Mouse (Mus musculus) frontal cortex, postnatal 25 days (tissue): ENCODE results near the gene Fam111a.

Source experiments
- DNase-seq, 2 experiments: peaks; one replicate each; pipeline ENCODE4 v3.0.0; 2022; ENCODE audit warnings: low spot score in 2 of 2

Fam111a gene

GRCm38 (mm10) chr19:12564197-12564596 lies 18.7 kb downstream of the Fam111a start:
- DNase-seq = no peak

- no peak for DNase-seq
Measured at GRCm38 (mm10) chr19:12567011-12567410, 21.5 kb downstream of the Fam111a start.

- DNase-seq = no peak
Measured at GRCm38 (mm10) chr19:12570866-12571265, 25.3 kb downstream of the Fam111a start.

- no peak for DNase-seq
Measured at GRCm38 (mm10) chr19:12571687-12572086, 26.1 kb downstream of the Fam111a start.

GRCm38 (mm10) chr19:12572614-12573265 lies 27.2 kb downstream of the Fam111a start:
- DNase-seq = no peak

GRCm38 (mm10) chr19:12573266-12574011 lies 27.9 kb downstream of the Fam111a start:
- DNase-seq = peak; percentile 38 to 53

GRCm38 (mm10) chr19:12574012-12574407 lies 28.5 kb downstream of the Fam111a start:
- DNase-seq = no peak

- DNase-seq = no peak
Measured at GRCm38 (mm10) chr19:12575107-12575506, 29.6 kb downstream of the Fam111a start.

- no peak for DNase-seq
Measured at GRCm38 (mm10) chr19:12575514-12575913, 30.0 kb downstream of the Fam111a start.

GRCm38 (mm10) chr19:12576639-12577038 lies 31.1 kb downstream of the Fam111a start:
- no peak for DNase-seq

GRCm38 (mm10) chr19:12585310-12585709 lies 39.8 kb downstream of the Fam111a start:
- DNase-seq = no peak

- peak; percentile 48 to 64 for DNase-seq
Measured at GRCm38 (mm10) chr19:12591908-12592307, 46.4 kb downstream of the Fam111a start.

- DNase-seq = no peak
Measured at GRCm38 (mm10) chr19:12595135-12595529, 49.6 kb downstream of the Fam111a start.

- peak; percentile 23 to 26 for DNase-seq
Measured at GRCm38 (mm10) chr19:12595530-12596289, 50.2 kb downstream of the Fam111a start.

- peak in 1 of 2 experiments; percentile 15 for DNase-seq
Measured at GRCm38 (mm10) chr19:12596290-12597072, 50.9 kb downstream of the Fam111a start.

GRCm38 (mm10) chr19:12597073-12597405 lies 51.5 kb downstream of the Fam111a start:
- no peak for DNase-seq

- DNase-seq = no peak
Measured at GRCm38 (mm10) chr19:12598674-12599073, 53.1 kb downstream of the Fam111a start.

- no peak for DNase-seq
Measured at GRCm38 (mm10) chr19:12599674-12600073, 54.1 kb downstream of the Fam111a start, which contains the start of gene Gm4952. Gene Gm4952, plus strand, starts transcription at chr19:12599974.

GRCm38 (mm10) chr19:12600684-12601480 lies 55.3 kb downstream of the Fam111a start:
- DNase-seq = no peak

- no peak for DNase-seq
Measured at GRCm38 (mm10) chr19:12608336-12608735, 62.8 kb downstream of the Fam111a start.

- no peak for DNase-seq
Measured at GRCm38 (mm10) chr19:12613646-12614045, 68.1 kb downstream of the Fam111a start.
